Mouse (Mus musculus): ENCODE results near the gene Gas7. TPM values are rescaled to one million over a fixed set of nuclear protein-coding genes. Genes with fewer than 3 reads are reported as not detected.
A peak's percentile ranks its signal among the peaks of the same experiment; 100 is the strongest.

Gas7 gene
- polyA plus RNA-seq, 1 experiment from 2014 or later = 19.4 TPM

GRCm38 (mm10) chr11:67636201-67636600 lies 181.0 kb downstream of the Gas7 start:
- Histone ChIP-seq H3K4me2 (ENCODE audit: low read depth, low read length) (no peak overlapping the region), H3K27me3 (replicated peaks; ENCODE audit: control insufficient read depth, insufficient read depth, low read length) (no peaks in the 10 kb centered on the region), H3K9ac (ENCODE audit: low read depth, low read length) (no peak overlapping the region), H3K4me3 (ENCODE audit: low read depth, low read length) (no peak overlapping the region), H3K4me1 (ENCODE audit: control insufficient read depth, insufficient read depth, low read length) (peaks cover 6% of the 10 kb centered on the region; the same call in 1 of the 2 replicates), H3K27ac (replicated peaks; ENCODE audit: low read depth, low read length) (no peak overlapping the region), H3K9me3 (ENCODE audit: control insufficient read depth, low read length) (no peaks in the 10 kb centered on the region), H3K36me3 (ENCODE audit: control insufficient read depth, insufficient read depth, low read length) (no peaks in the 10 kb centered on the region)
- DNase-seq (ENCODE audit: low spot score) = no peak
- no peak for ATAC-seq (ENCODE audit: low read depth)
- 56% methylated on average over 4 of the region's 4 CpGs for WGBS

GRCm38 (mm10) chr11:67636905-67637586 lies 181.8 kb downstream of the Gas7 start:
- ATAC-seq (ENCODE audit: low read depth) (no peak), DNase-seq (ENCODE audit: low spot score) (no peak)
- Histone ChIP-seq H3K9me3 (ENCODE audit: control insufficient read depth, low read length) (no peaks in the 10 kb centered on the region), H3K27ac (replicated peaks; ENCODE audit: low read depth, low read length) (no peak overlapping the region), H3K4me1 (ENCODE audit: control insufficient read depth, insufficient read depth, low read length) (peaks cover 6% of the 10 kb centered on the region; the same call in 1 of the 2 replicates), H3K27me3 (replicated peaks; ENCODE audit: control insufficient read depth, insufficient read depth, low read length) (no peaks in the 10 kb centered on the region), H3K4me2 (ENCODE audit: low read depth, low read length) (no peak overlapping the region), H3K4me3 (ENCODE audit: low read depth, low read length) (no peak overlapping the region), H3K36me3 (ENCODE audit: control insufficient read depth, insufficient read depth, low read length) (no peaks in the 10 kb centered on the region), H3K9ac (ENCODE audit: low read depth, low read length) (no peak overlapping the region)
- WGBS = 35% methylated on average over 6 of the region's 6 CpGs

- Histone ChIP-seq H3K36me3 (ENCODE audit: control insufficient read depth, insufficient read depth, low read length) (no peaks in the 10 kb centered on the region), H3K4me2 (ENCODE audit: low read depth, low read length) (no peak overlapping the region), H3K27ac (replicated peaks; ENCODE audit: low read depth, low read length) (no peak overlapping the region), H3K4me1 (ENCODE audit: control insufficient read depth, insufficient read depth, low read length) (peaks cover 6% of the 10 kb centered on the region; the same call in 1 of the 2 replicates), H3K27me3 (replicated peaks; ENCODE audit: control insufficient read depth, insufficient read depth, low read length) (no peaks in the 10 kb centered on the region), H3K9me3 (ENCODE audit: control insufficient read depth, low read length) (no peaks in the 10 kb centered on the region), H3K4me3 (ENCODE audit: low read depth, low read length) (no peak overlapping the region), H3K9ac (ENCODE audit: low read depth, low read length) (no peak overlapping the region)
- ATAC-seq (ENCODE audit: low read depth) (no peak), DNase-seq (ENCODE audit: low spot score) (no peak)
- WGBS = 79% methylated on average over 3 of the region's 3 CpGs
Observed at GRCm38 (mm10) chr11:67638401-67638800, 183.2 kb downstream of the Gas7 start.

GRCm38 (mm10) chr11:67640299-67640698 lies 185.1 kb downstream of the Gas7 start:
- H3K4me2 ChIP-seq (ENCODE audit: low read depth, low read length) = no peak overlapping the region
- H3K4me1 ChIP-seq (ENCODE audit: control insufficient read depth, insufficient read depth, low read length) = peaks cover 6% of the 10 kb centered on the region; the same call in 1 of the 2 replicates
- WGBS = 90% methylated on average over 6 of the region's 6 CpGs
- H3K4me3 ChIP-seq (ENCODE audit: low read depth, low read length) = no peak overlapping the region
- no peaks in the 10 kb centered on the region for H3K36me3 ChIP-seq (ENCODE audit: control insufficient read depth, insufficient read depth, low read length)
- no peak overlapping the region for H3K9ac ChIP-seq (ENCODE audit: low read depth, low read length)
- ATAC-seq (ENCODE audit: low read depth) (no peak), DNase-seq (ENCODE audit: low spot score) (no peak)
- H3K27ac ChIP-seq (replicated peaks; ENCODE audit: low read depth, low read length) = no peak overlapping the region
- no peaks in the 10 kb centered on the region for H3K9me3 ChIP-seq (ENCODE audit: control insufficient read depth, low read length)
- no peaks in the 10 kb centered on the region for H3K27me3 ChIP-seq (replicated peaks; ENCODE audit: control insufficient read depth, insufficient read depth, low read length)

GRCm38 (mm10) chr11:67642421-67642820 lies 187.2 kb downstream of the Gas7 start:
- 91% methylated on average over 8 of the region's 8 CpGs for WGBS
- H3K4me2 ChIP-seq (ENCODE audit: low read depth, low read length) = no peak overlapping the region
- peaks cover 6% of the 10 kb centered on the region; the same call in 1 of the 2 replicates for H3K4me1 ChIP-seq (ENCODE audit: control insufficient read depth, insufficient read depth, low read length)
- no peaks in the 10 kb centered on the region for H3K9me3 ChIP-seq (ENCODE audit: control insufficient read depth, low read length)
- no peaks in the 10 kb centered on the region for H3K27me3 ChIP-seq (replicated peaks; ENCODE audit: control insufficient read depth, insufficient read depth, low read length)
- no peak overlapping the region for H3K4me3 ChIP-seq (ENCODE audit: low read depth, low read length)
- H3K36me3 ChIP-seq (ENCODE audit: control insufficient read depth, insufficient read depth, low read length) = no peaks in the 10 kb centered on the region
- DNase-seq (ENCODE audit: low spot score) (no peak), ATAC-seq (ENCODE audit: low read depth) (no peak)
- H3K27ac ChIP-seq (replicated peaks; ENCODE audit: low read depth, low read length) = no peak overlapping the region
- H3K9ac ChIP-seq (ENCODE audit: low read depth, low read length) = no peak overlapping the region

GRCm38 (mm10) chr11:67642835-67643234 lies 187.6 kb downstream of the Gas7 start:
- Histone ChIP-seq H3K4me1 (ENCODE audit: control insufficient read depth, insufficient read depth, low read length) (peaks cover 6% of the 10 kb centered on the region; the same call in 1 of the 2 replicates), H3K27ac (replicated peaks; ENCODE audit: low read depth, low read length) (no peak overlapping the region), H3K4me3 (ENCODE audit: low read depth, low read length) (no peak overlapping the region), H3K9ac (ENCODE audit: low read depth, low read length) (no peak overlapping the region), H3K4me2 (ENCODE audit: low read depth, low read length) (no peak overlapping the region), H3K36me3 (ENCODE audit: control insufficient read depth, insufficient read depth, low read length) (no peaks in the 10 kb centered on the region), H3K27me3 (replicated peaks; ENCODE audit: control insufficient read depth, insufficient read depth, low read length) (no peaks in the 10 kb centered on the region), H3K9me3 (ENCODE audit: control insufficient read depth, low read length) (no peaks in the 10 kb centered on the region)
- ATAC-seq (ENCODE audit: low read depth) (no peak), DNase-seq (ENCODE audit: low spot score) (no peak)
- WGBS = 80% methylated on average over 5 of the region's 5 CpGs

GRCm38 (mm10) chr11:67643465-67643864 lies 188.2 kb downstream of the Gas7 start:
- no peaks in the 10 kb centered on the region for H3K9me3 ChIP-seq (ENCODE audit: control insufficient read depth, low read length)
- no peak overlapping the region for H3K9ac ChIP-seq (ENCODE audit: low read depth, low read length)
- no peak overlapping the region for H3K4me2 ChIP-seq (ENCODE audit: low read depth, low read length)
- no peaks in the 10 kb centered on the region for H3K36me3 ChIP-seq (ENCODE audit: control insufficient read depth, insufficient read depth, low read length)
- H3K27me3 ChIP-seq (replicated peaks; ENCODE audit: control insufficient read depth, insufficient read depth, low read length) = no peaks in the 10 kb centered on the region
- WGBS = 83% methylated on average over 3 of the region's 3 CpGs
- no peak overlapping the region for H3K27ac ChIP-seq (replicated peaks; ENCODE audit: low read depth, low read length)
- H3K4me1 ChIP-seq (ENCODE audit: control insufficient read depth, insufficient read depth, low read length) = peaks cover 2% of the 10 kb centered on the region; the same call in 1 of the 2 replicates
- no peak for ATAC-seq (ENCODE audit: low read depth)
- no peak for DNase-seq (ENCODE audit: low spot score)
- H3K4me3 ChIP-seq (ENCODE audit: low read depth, low read length) = no peak overlapping the region

GRCm38 (mm10) chr11:67644632-67645149 lies 189.5 kb downstream of the Gas7 start:
- Histone ChIP-seq H3K4me3 (ENCODE audit: low read depth, low read length) (no peak overlapping the region), H3K4me1 (ENCODE audit: control insufficient read depth, insufficient read depth, low read length) (no peaks in the 10 kb centered on the region), H3K27ac (replicated peaks; ENCODE audit: low read depth, low read length) (no peak overlapping the region), H3K4me2 (ENCODE audit: low read depth, low read length) (no peak overlapping the region), H3K36me3 (ENCODE audit: control insufficient read depth, insufficient read depth, low read length) (no peaks in the 10 kb centered on the region), H3K27me3 (replicated peaks; ENCODE audit: control insufficient read depth, insufficient read depth, low read length) (no peaks in the 10 kb centered on the region), H3K9ac (ENCODE audit: low read depth, low read length) (no peak overlapping the region), H3K9me3 (ENCODE audit: control insufficient read depth, low read length) (no peaks in the 10 kb centered on the region)
- ATAC-seq (ENCODE audit: low read depth) (no peak), DNase-seq (ENCODE audit: low spot score) (no peak)
- 69% methylated on average over 6 of the region's 6 CpGs for WGBS

- 0 out of 2 replicates have a peak, but pooled peaks have one; percentile 54 for ATAC-seq (ENCODE audit: low read depth)
- peaks cover 4% of the 10 kb centered on the region for H3K4me1 ChIP-seq (ENCODE audit: control insufficient read depth, insufficient read depth, low read length)
- WGBS = 33% methylated on average over 5 of the region's 5 CpGs
Observed at GRCm38 (mm10) chr11:67647745-67648144, 192.5 kb downstream of the Gas7 start.

More at GRCm38 (mm10) chr11:67647745-67648144, 192.5 kb downstream of the Gas7 start:
- no peak overlapping the region for H3K4me2 ChIP-seq (ENCODE audit: low read depth, low read length)
- H3K27ac ChIP-seq (replicated peaks; ENCODE audit: low read depth, low read length) = no peak overlapping the region
- no peaks in the 10 kb centered on the region for H3K36me3 ChIP-seq (ENCODE audit: control insufficient read depth, insufficient read depth, low read length)
- no peak overlapping the region for H3K4me3 ChIP-seq (ENCODE audit: low read depth, low read length)
- no peaks in the 10 kb centered on the region for H3K9me3 ChIP-seq (ENCODE audit: control insufficient read depth, low read length)
- H3K27me3 ChIP-seq (replicated peaks; ENCODE audit: control insufficient read depth, insufficient read depth, low read length) = no peaks in the 10 kb centered on the region
- no peak overlapping the region for H3K9ac ChIP-seq (ENCODE audit: low read depth, low read length)
- DNase-seq (ENCODE audit: low spot score) = peak; percentile 42

Measured in embryonic facial prominence, embryonic 14.5 days (tissue).